Mouse (Mus musculus): Measurements from ENCODE around the gene Cd63.

The Cd63 gene

GRCm38 (mm10) chr10:128900698-128901097 is at the start of gene Cd63:
Cd63 (plus strand) TSS chr10:128900989.
- no peak for DNase-seq (ENCODE audit: low read depth)

GRCm38 (mm10) chr10:128861176-128861575 is 39.6 kb upstream of the Cd63 start:
- DNase-seq (ENCODE audit: low read depth), result no peak

GRCm38 (mm10) chr10:128866042-128866441 is 34.7 kb upstream of the Cd63 start:
- DNase-seq (ENCODE audit: low read depth), result peak; percentile 57

- DNase-seq (ENCODE audit: low read depth), result no peak
Measured at GRCm38 (mm10) chr10:128866518-128866917, 34.3 kb upstream of the Cd63 start.

GRCm38 (mm10) chr10:128870341-128870740 is 30.4 kb upstream of the Cd63 start:
- no peak for DNase-seq (ENCODE audit: low read depth)

- DNase-seq (ENCODE audit: low read depth), result peak; percentile 70
Measured at GRCm38 (mm10) chr10:128878291-128878690, 22.5 kb upstream of the Cd63 start.

- DNase-seq (ENCODE audit: low read depth), result no peak
Measured at GRCm38 (mm10) chr10:128878811-128879210, 22.0 kb upstream of the Cd63 start.

- no peak for DNase-seq (ENCODE audit: low read depth)
Measured at GRCm38 (mm10) chr10:128882067-128882466, 18.7 kb upstream of the Cd63 start.

GRCm38 (mm10) chr10:128888941-128889827 is 11.6 kb upstream of the Cd63 start:
- DNase-seq (ENCODE audit: low read depth), result no peak

- DNase-seq (ENCODE audit: low read depth), result no peak
Measured at GRCm38 (mm10) chr10:128889846-128890245, 10.9 kb upstream of the Cd63 start.

GRCm38 (mm10) chr10:128890383-128891295 is 10.2 kb upstream of the Cd63 start:
- DNase-seq (ENCODE audit: low read depth), result no peak

GRCm38 (mm10) chr10:128891296-128892094 is 9.3 kb upstream of the Cd63 start, which contains the start of gene Gdf11:
Gdf11 (minus strand) TSS chr10:128891718.
- peak; percentile 87 for DNase-seq (ENCODE audit: low read depth)

GRCm38 (mm10) chr10:128892246-128892645 is 8.5 kb upstream of the Cd63 start:
- no peak for DNase-seq (ENCODE audit: low read depth)

GRCm38 (mm10) chr10:128895437-128895836 is 5.4 kb upstream of the Cd63 start:
- peak; percentile 95 for DNase-seq (ENCODE audit: low read depth)

GRCm38 (mm10) chr10:128895952-128896693 is 4.7 kb upstream of the Cd63 start:
- no peak for DNase-seq (ENCODE audit: low read depth)

GRCm38 (mm10) chr10:128896807-128897206 is 4.0 kb upstream of the Cd63 start:
- DNase-seq (ENCODE audit: low read depth), result no peak

- peak; percentile 50 for DNase-seq (ENCODE audit: low read depth)
Measured at GRCm38 (mm10) chr10:128897501-128897900, 3.3 kb upstream of the Cd63 start.

GRCm38 (mm10) chr10:128899759-128900490 is 864 bp upstream of the Cd63 start:
- no peak for DNase-seq (ENCODE audit: low read depth)

GRCm38 (mm10) chr10:128901409-128901808 is 620 bp downstream of the Cd63 start:
- no peak for DNase-seq (ENCODE audit: low read depth)

- DNase-seq (ENCODE audit: low read depth), result no peak
Measured at GRCm38 (mm10) chr10:128902409-128902988, 1.7 kb downstream of the Cd63 start.
